Mouse (Mus musculus) embryonic facial prominence, embryonic 13.5 days (tissue): Measurements from ENCODE around the gene Cacng2. TPM values are rescaled to one million over a fixed set of nuclear protein-coding genes. Genes with fewer than 3 reads are reported as not detected.

Experiments used
- ATAC-seq: fragments of 200-750 bp; cut with Nextera tagmentation; 2 replicates; pipeline ENCODE4 v1.8.0; 2017; ENCODE audit warnings: low read depth; ENCODE audit not compliant: insufficient number of reproducible peaks, insufficient read depth, low FRiP score, low TSS enrichment
- H3K27ac ChIP-seq: fragments of 300-500 bp; sonication (generic); 2 replicates; pipeline ENCODE4 v1.5.1; 2015; ENCODE audit warnings: moderate library complexity, mild to moderate bottlenecking, inconsistent platforms
- H3K27me3 ChIP-seq: fragments of 300-500 bp; sonication (generic); 2 replicates; pipeline ENCODE4 v1.6.1; 2015; ENCODE audit warnings: mild to moderate bottlenecking, inconsistent platforms
- H3K36me3 ChIP-seq: fragments of 300-500 bp; sonication (generic); 2 replicates; pipeline ENCODE4 v1.6.1; 2015; ENCODE audit warnings: mild to moderate bottlenecking, inconsistent platforms
- H3K4me1 ChIP-seq: fragments of 300-500 bp; sonication (generic); 2 replicates; pipeline ENCODE4 v1.6.1; 2015; ENCODE audit warnings: inconsistent platforms
- H3K4me2 ChIP-seq: fragments of 300-500 bp; sonication (generic); 2 replicates; pipeline ENCODE4 v1.6.1; 2015; ENCODE audit warnings: moderate library complexity, mild to moderate bottlenecking, inconsistent platforms
- H3K4me3 ChIP-seq: fragments of 300-500 bp; sonication (generic); 2 replicates; pipeline ENCODE4 v1.5.1; 2015; ENCODE audit warnings: mild to moderate bottlenecking, inconsistent platforms
- H3K9ac ChIP-seq: fragments of 300-500 bp; sonication (generic); 2 replicates; pipeline ENCODE4 v1.6.1; 2015; ENCODE audit warnings: mild to moderate bottlenecking, inconsistent platforms
- H3K9me3 ChIP-seq: fragments of 300-500 bp; sonication (generic); 2 replicates; pipeline ENCODE4 v1.6.1; 2016; ENCODE audit warnings: inconsistent platforms
- WGBS: fragments of 180-500 bp; shearing (Covaris S2); methylation state at CpG from one replicate; pipeline ENCODE4 v1.1.7; 2015; ENCODE audit warnings: mixed read lengths; 5-methylcytosine and 5-hydroxymethylcytosine counted together
- polyA plus RNA-seq: library from polyadenylated mRNA; unstranded; fragments of >200 nt; fragmentation: Nextera tagmentation; extraction: Ambion mirVana; gene quantifications from 2 replicates; pipeline ENCODE4 v1.2.1, GENCODE M21; 2015

Gene Cacng2
- polyA plus RNA-seq, 1 experiment from 2014 or later: 0.14 TPM

DNA sequence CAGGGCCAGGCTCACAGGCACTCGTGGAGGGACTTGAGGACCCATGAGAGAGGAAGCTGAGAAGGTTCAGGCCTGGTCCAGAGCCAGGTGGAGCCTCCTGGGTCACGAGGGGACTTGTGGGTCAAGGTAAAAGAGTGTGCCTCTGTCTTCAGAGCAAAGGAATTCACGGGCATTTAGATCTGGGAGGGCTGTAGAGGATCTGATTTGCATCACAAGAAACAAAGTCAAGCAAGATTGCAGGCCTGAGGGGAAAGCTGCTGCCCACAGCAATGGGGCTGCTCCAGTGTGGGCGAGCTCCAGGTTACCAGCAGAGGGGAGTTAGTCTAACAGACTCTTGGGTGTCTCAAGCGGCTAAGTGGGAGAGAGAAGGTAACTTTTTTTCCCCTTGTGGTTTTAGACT lies 118.4 kb downstream of the Cacng2 start:
- H3K4me1 ChIP-seq: no peaks in the 10 kb centered on the region
- WGBS: 18% methylated on average over 5 of the region's 5 CpGs
- ATAC-seq: no peak
- no peak overlapping the region for H3K4me2 ChIP-seq
- no peak overlapping the region for H3K9ac ChIP-seq
- no peaks in the 10 kb centered on the region for H3K36me3 ChIP-seq
- H3K4me3 ChIP-seq: no peak overlapping the region
- H3K27me3 ChIP-seq: no peaks in the 10 kb centered on the region
- no peak overlapping the region for H3K27ac ChIP-seq
- no peaks in the 10 kb centered on the region for H3K9me3 ChIP-seq

DNA sequence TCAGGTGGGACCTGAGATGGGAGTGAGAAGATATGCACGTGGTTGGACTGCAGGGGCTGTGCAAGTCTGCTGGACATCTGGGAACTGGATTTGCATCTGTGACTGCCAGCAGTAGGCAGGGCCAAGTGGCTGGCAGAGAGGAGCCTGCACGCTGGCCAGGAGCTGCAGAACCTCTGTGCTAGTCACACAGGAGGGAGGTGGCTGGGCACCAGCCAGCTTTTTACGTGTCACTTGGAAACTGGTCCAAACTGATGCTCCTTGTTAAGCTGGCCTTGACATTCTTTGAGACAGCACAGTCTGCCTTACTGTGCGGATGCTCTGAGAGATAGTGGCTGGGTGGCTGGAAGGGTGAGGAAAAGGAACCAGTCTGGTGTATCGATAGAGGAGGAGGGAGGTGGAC lies 131.3 kb downstream of the Cacng2 start:
- ATAC-seq: no peak
- Histone ChIP-seq H3K27ac (no peak overlapping the region), H3K4me3 (no peak overlapping the region), H3K4me2 (no peak overlapping the region), H3K36me3 (no peaks in the 10 kb centered on the region), H3K9ac (no peak overlapping the region), H3K27me3 (peaks cover 3% of the 10 kb centered on the region; the same call in 1 of the 2 replicates), H3K4me1 (no peaks in the 10 kb centered on the region), H3K9me3 (no peaks in the 10 kb centered on the region)
- 67% methylated on average over 5 of the region's 5 CpGs for WGBS

DNA sequence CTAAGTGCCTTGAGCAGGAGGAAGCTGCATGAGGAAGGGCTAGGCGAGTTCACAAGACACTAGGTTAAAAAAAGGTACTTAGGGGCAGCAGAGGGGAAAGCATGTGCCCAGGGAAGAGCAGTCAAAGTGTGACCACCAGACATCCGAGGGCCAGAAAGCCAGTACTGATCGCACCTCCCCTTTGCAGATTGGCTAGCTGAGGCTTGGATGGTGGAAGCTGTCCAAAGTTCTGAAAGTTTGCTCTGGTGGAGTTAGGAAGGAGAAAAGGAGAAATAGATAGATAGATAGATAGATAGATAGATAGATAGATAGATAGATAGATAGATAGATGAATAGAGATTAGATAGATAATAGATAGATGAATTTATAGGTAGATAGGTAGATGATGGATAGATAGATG lies 136.4 kb downstream of the Cacng2 start:
- H3K27ac ChIP-seq: no peak overlapping the region
- H3K4me1 ChIP-seq: no peaks in the 10 kb centered on the region
- H3K4me3 ChIP-seq: no peak overlapping the region
- H3K9ac ChIP-seq: no peak overlapping the region
- 24% methylated on average over 3 of the region's 3 CpGs for WGBS
- no peaks in the 10 kb centered on the region for H3K36me3 ChIP-seq
- no peaks in the 10 kb centered on the region for H3K9me3 ChIP-seq
- peaks cover 11% of the 10 kb centered on the region; the same call in 1 of the 2 replicates for H3K27me3 ChIP-seq
- H3K4me2 ChIP-seq: no peak overlapping the region
- no peak for ATAC-seq

DNA sequence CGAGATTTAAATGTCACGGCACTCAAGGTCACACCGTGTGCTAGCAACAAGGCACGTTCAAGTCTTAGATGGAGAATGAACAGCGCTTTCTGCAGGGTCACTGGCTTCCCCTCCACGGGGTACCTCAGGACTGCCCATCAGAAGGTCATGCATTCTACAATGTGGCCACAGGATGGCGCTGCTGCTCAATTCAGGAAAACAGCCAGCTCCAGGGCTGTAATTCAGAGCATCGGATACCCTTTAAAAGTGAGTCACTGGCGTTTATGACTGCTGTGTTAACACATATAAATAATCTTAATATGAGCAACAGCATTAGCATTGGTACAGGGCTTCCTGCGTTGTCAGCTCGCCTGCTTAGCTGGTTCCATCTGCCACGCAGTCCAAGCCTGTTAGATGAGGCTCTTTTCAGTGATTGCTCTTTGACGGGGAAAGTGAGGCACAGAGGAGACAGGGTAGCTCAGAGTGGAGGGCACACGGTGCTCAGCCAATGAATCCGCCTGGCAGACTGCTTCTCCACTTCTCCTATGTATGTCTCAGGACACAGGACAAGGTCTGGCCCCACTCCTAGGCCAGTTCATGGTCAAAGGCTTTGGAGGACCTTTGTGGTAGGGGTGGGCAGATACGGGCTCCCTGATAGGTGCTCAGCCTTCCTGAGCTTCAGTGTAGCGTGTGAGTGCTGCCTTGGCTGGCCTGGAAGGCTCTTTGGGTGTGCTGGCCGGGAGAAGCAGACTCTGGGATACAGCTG lies 137.5 kb downstream of the Cacng2 start:
- Histone ChIP-seq H3K27ac (no peak overlapping the region), H3K27me3 (peaks cover 11% of the 10 kb centered on the region; the same call in 1 of the 2 replicates), H3K36me3 (no peaks in the 10 kb centered on the region), H3K4me2 (no peak overlapping the region), H3K9ac (no peak overlapping the region), H3K4me3 (no peak overlapping the region), H3K9me3 (no peaks in the 10 kb centered on the region), H3K4me1 (no peaks in the 10 kb centered on the region)
- WGBS: 31% methylated on average over 18 of the region's 18 CpGs
- ATAC-seq: no peak

DNA sequence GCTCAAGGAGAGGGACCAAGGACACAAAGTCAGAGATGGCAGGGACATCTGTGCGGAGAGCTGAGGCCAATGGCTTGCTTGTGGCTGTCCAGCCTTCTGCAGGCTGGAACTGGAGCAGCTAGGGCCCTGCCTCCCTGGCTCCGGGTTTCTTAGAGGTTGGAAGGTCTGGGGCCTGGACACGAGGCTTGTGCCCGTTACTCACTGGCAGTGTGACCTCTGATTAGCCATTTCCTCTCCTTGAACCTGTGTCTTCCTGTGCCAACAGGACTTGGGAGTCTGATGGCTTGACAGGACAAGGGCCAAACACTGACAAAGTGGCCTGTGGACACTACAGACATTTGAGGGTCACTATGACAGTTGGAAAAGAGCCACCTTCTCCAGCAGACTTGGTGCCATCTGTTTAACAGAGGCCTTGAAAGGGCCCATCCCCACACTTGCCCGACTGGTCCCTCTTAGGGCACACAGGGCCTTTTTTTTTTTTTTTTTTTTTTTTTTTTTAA lies 138.6 kb downstream of the Cacng2 start:
- no peak overlapping the region for H3K4me2 ChIP-seq
- no peak overlapping the region for H3K4me3 ChIP-seq
- ATAC-seq: no peak
- WGBS: 60% methylated on average over 5 of the region's 5 CpGs
- no peak overlapping the region for H3K27ac ChIP-seq
- no peaks in the 10 kb centered on the region for H3K4me1 ChIP-seq
- H3K27me3 ChIP-seq: peaks cover 11% of the 10 kb centered on the region; the same call in 1 of the 2 replicates
- H3K9ac ChIP-seq: no peak overlapping the region
- no peaks in the 10 kb centered on the region for H3K36me3 ChIP-seq
- no peaks in the 10 kb centered on the region for H3K9me3 ChIP-seq

DNA sequence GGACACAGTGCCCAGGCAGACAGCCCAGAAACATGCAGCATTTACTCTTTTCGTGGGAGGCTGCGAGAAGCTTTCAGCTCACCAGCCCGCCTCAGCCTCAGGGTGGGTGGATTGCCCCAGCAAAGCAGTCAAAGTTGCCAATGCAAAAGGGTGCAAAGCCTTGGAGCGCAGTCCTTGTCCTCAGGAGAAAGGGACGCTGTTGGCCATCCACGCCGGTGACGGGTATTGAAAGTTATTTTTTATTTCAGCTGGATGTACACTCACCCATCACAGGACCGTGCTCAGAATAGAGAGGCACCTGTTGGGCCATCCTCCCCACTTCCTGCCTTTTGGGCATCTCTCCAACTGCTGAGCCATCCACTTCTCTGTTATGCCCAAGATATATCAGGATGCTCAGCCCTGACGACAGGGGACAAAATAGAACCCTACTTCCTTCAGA lies 140.4 kb downstream of the Cacng2 start:
- Histone ChIP-seq H3K9ac (no peak overlapping the region), H3K27me3 (0 out of 2 replicates have a peak, but pooled peaks cover 8% of the 10 kb centered on the region), H3K9me3 (no peaks in the 10 kb centered on the region), H3K4me3 (no peak overlapping the region), H3K4me2 (no peak overlapping the region), H3K36me3 (no peaks in the 10 kb centered on the region), H3K4me1 (no peaks in the 10 kb centered on the region), H3K27ac (no peak overlapping the region)
- WGBS: 84% methylated on average over 10 of the region's 10 CpGs
- ATAC-seq: no peak

DNA sequence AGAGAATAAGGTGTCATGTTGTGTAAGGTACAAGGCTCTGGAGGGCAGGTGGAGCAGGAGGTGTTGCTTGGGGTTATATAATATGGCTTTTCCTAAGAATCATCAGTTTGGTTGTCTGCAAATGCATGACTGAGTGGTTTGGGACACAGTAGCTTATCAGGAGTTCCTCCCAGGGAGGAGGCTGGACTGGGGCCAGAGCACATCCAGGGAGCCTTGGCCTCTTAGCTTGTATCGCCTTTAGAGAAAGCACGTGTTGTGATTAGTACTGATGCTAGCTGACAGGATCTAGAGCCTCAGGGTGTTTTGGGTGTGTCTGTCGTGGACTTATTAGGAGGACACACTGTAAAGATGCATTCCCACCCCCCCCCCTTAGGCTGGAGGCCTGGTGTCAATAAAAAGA lies 142.2 kb downstream of the Cacng2 start:
- Histone ChIP-seq H3K27me3 (0 out of 2 replicates have a peak, but pooled peaks cover 8% of the 10 kb centered on the region), H3K4me3 (no peak overlapping the region), H3K9ac (no peak overlapping the region), H3K4me2 (no peak overlapping the region), H3K36me3 (no peaks in the 10 kb centered on the region), H3K9me3 (no peaks in the 10 kb centered on the region), H3K27ac (no peak overlapping the region), H3K4me1 (no peaks in the 10 kb centered on the region)
- WGBS: 58% methylated on average over 3 of the region's 3 CpGs
- no peak for ATAC-seq

DNA sequence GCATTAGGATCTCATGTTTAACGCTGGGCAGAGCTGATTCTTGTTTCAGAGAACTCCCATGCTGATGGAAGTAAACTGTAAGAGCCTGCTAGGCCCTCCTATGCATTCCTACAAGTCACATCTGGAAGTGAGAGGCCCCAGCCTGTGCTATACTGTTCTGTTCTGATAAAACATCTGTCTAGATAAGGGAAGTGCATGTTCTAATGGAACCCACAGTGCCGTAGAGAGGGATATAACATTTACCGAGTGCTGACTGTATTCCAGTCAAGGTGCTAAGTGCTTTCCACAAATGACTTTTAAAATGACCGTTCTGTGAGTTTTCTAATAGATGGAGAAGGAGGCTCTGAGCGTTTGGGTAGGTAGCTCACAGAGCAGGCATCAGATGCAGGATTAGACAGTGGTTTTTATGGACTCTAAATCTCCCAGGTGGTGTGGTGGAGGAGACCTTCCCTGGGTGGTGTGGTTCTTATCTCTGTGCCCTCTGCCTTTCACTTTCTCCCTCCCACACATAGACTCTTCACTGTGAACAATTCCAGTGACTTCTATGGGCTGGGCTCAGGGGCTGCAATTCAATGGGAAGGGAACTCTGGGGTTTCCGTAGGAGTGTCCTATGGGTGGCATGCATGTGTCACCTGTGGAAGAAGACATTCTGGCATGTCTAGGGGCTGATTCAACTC lies 145.5 kb downstream of the Cacng2 start:
- Histone ChIP-seq H3K4me3 (no peak overlapping the region), H3K9me3 (no peaks in the 10 kb centered on the region), H3K36me3 (no peaks in the 10 kb centered on the region), H3K9ac (no peak overlapping the region), H3K27ac (no peak overlapping the region), H3K4me2 (no peak overlapping the region), H3K27me3 (no peaks in the 10 kb centered on the region), H3K4me1 (peaks cover 12% of the 10 kb centered on the region)
- 68% methylated on average over 6 of the region's 6 CpGs for WGBS
- no peak for ATAC-seq

DNA sequence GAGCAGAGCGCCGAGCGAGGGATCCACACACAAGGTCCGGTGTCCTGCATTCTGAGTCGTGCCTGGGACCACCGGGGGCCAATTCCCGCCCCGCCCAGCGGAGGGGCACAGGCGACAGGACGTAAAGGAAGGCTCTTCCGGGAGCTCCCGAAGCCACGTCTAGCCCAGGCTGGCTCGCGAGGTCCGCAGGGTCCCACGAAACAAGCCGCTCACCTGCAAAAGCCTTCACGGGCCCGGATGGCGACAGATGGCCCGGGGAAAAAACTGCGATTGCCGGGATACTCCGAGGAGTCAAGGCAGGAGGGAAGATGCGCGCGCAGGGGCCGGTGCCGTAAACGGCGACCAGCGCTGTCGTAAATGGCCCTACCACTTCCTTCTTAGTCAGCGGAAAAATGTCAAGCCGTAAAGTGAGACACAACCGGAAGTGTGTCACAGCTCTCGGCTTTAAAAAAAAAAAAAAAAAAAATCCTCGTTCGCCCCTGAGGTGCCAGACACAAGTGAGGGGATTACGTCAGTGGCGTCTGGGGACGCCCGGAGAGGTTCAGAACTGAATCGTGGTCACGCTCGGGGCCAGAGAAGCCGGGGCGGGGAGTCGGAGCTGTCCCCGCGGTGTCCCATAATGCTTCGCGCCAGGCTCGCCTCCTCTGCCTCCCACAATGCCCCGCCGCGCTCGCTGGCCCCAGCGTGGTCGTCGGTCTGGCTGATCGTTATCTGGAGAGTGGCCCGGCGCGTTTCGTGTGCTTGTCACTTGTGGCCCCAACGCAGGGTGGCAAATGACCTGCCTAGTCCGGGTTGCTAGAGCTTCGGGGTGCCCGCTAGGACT lies 149.1 kb downstream of the Cacng2 start, which contains the start of gene Eif3d:
Gene Eif3d, minus strand, starts transcription at position 344 of the 823 bp plus-strand sequence.
- peak; percentile 71 for ATAC-seq
- Histone ChIP-seq H3K27ac (peak within 1 kb of the TSS; percentile 98), H3K4me3 (peak within 1 kb of the TSS; percentile 89), H3K4me1 (peaks cover 19% of the 10 kb centered on the region), H3K4me2 (peak within 1 kb of the TSS; percentile 85), H3K9ac (peak within 1 kb of the TSS; percentile 95), H3K27me3 (no peaks in the 10 kb centered on the region), H3K9me3 (no peaks in the 10 kb centered on the region), H3K36me3 (peaks cover 32% of the 10 kb centered on the region)
- under 1% methylated on average over 72 of the region's 72 CpGs for WGBS

DNA sequence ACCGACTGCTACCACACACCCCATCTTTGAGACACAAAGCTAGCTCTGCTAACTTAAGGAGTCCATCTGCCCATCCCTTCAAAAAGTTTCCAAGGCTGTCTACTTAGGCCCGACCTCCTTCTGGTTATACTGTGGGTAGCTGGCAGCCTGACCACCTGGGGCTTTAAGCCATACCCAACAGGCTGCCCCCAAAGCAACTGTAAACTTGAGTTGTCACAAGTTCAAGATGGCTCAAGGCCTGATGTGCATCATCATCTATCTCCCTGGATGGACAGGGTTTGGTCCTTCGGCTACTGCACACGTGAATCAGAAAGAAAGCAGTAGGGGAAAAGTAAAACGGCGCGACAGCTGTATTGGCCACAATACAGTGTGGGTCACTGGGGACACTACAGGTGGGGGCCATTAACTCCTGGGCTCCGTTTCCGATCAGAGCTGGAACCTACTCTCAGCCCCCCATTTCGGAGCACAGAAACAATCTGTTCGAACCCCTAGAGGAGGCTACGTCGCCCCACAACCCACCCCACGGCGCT lies 149.8 kb downstream of the Cacng2 start:
- Histone ChIP-seq H3K4me3 (peak overlapping the region; percentile 89), H3K36me3 (peaks cover 39% of the 10 kb centered on the region), H3K4me2 (peak overlapping the region; percentile 85), H3K27ac (peak overlapping the region; percentile 98), H3K4me1 (peaks cover 19% of the 10 kb centered on the region), H3K9ac (peak overlapping the region; percentile 91), H3K9me3 (no peaks in the 10 kb centered on the region), H3K27me3 (no peaks in the 10 kb centered on the region)
- under 1% methylated on average over 15 of the region's 15 CpGs for WGBS
- ATAC-seq: 0 out of 2 replicates have a peak, but pooled peaks have one; percentile 21

DNA sequence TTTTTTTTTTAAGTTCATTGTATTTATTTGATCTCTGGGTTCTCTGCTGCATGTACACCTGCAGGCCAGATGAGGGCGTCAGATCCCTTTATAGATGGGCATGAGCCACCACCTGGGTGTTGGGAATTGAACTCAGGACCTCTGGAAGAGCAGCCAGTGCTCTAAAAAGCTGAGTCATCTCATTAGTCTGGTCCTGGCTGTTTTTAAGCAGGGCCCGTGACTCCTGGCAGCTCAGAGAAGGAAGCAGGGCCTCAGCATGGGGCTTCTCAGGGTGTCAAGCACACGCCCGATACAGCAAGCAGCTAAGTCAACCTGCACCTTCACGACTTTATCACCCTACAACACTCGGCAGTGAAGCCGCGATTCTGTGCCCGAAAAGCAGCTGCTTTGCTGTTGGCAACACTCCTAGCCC lies 154.7 kb downstream of the Cacng2 start:
- no peak for ATAC-seq
- Histone ChIP-seq H3K9ac (no peak overlapping the region), H3K36me3 (peaks cover 88% of the 10 kb centered on the region), H3K9me3 (no peaks in the 10 kb centered on the region), H3K27me3 (no peaks in the 10 kb centered on the region), H3K4me2 (no peak overlapping the region), H3K4me1 (peaks cover 14% of the 10 kb centered on the region), H3K27ac (no peak overlapping the region), H3K4me3 (no peak overlapping the region)
- WGBS: 88% methylated on average over 9 of the region's 9 CpGs
